Mouse (Mus musculus): ENCODE measurements around the gene Ugt1a9.
"Not testable (repeated sequence)": the region's sequence is repeated elsewhere in the genome, so short reads cannot be mapped to it uniquely, and the experiment has no call there.

- not testable (repeated sequence) for TF ChIP-seq CTCF (IDR thresholded peaks at IDR 0.05; ENCODE audit: control insufficient read depth, insufficient read depth, low read length); POLR2A (IDR thresholded peaks at IDR 0.05; ENCODE audit: borderline replicate concordance, control insufficient read depth, low read depth, low read length)
Observed at GRCm38 (mm10) chr1:88172190-88172589, 101.6 kb downstream of the Ugt1a9 start.
